Mouse (Mus musculus) ES-E14 (cell line): Measurements from ENCODE around the gene Six4. TPM values are rescaled to one million over a fixed set of nuclear protein-coding genes. Genes with fewer than 3 reads are reported as not detected.

Experiments used
- DNase-seq: peaks from one replicate; pipeline ENCODE4 v3.0.0-alpha.2; 2013; ENCODE audit warnings: low read depth, low spot score
- H3K27ac ChIP-seq: 2 replicates; pipeline ENCODE4 v1.5.1; 2012; ENCODE audit warnings: low read depth, mild to moderate bottlenecking, low read length, moderate library complexity, mixed read lengths; ENCODE audit not compliant: poor library complexity, insufficient read depth, severe bottlenecking
- H3K36me3 ChIP-seq: 2 replicates; pipeline ENCODE4 v1.6.1; 2012; ENCODE audit warnings: mild to moderate bottlenecking, low read length, moderate library complexity, mixed read lengths; ENCODE audit not compliant: control insufficient read depth, poor library complexity, insufficient read depth, severe bottlenecking
- H3K4me1 ChIP-seq, 2 experiments: fragments of 150-350 bp in 1 of 2; sonication (generic) in 1 of 2; 2 replicates each; pipeline ENCODE4 v1.6.1; 2012; ENCODE audit warnings: low read length in 2 of 2, mild to moderate bottlenecking in 1 of 2, mixed read lengths in 1 of 2; ENCODE audit not compliant: control insufficient read depth in 2 of 2, insufficient read depth in 2 of 2, poor library complexity in 1 of 2
- H3K4me3 ChIP-seq, 2 experiments: fragments of 150-350 bp in 1 of 2; sonication (generic) in 1 of 2; 2 replicates each; pipeline ENCODE4 v1.5.1; 2012; ENCODE audit warnings: low read length in 2 of 2, low read depth in 1 of 2, mild to moderate bottlenecking in 1 of 2, mixed read lengths in 1 of 2; ENCODE audit not compliant: insufficient read depth in 1 of 2, poor library complexity in 1 of 2, severe bottlenecking in 1 of 2
- H3K9ac ChIP-seq: 2 replicates; pipeline ENCODE4 v1.6.1; 2012; ENCODE audit warnings: low read depth, mild to moderate bottlenecking, low read length, mixed read lengths; ENCODE audit not compliant: poor library complexity, insufficient read depth, severe bottlenecking
- H3K9me3 ChIP-seq: fragments of 150-350 bp; sonication (generic); 2 replicates; pipeline ENCODE4 v1.6.1; 2012; ENCODE audit warnings: low read depth, mild to moderate bottlenecking, low read length; ENCODE audit not compliant: control insufficient read depth, insufficient read depth
- CHD2 ChIP-seq: IDR thresholded peaks from 2 replicates; pipeline ENCODE4 v1.6.1; 2014; ENCODE audit warnings: mild to moderate bottlenecking, low read depth, low read length, inconsistent platforms
- HCFC1 ChIP-seq: IDR thresholded peaks from 2 replicates; pipeline ENCODE4 v1.6.1; 2012; ENCODE audit warnings: low read length, inconsistent platforms, borderline replicate concordance; ENCODE audit not compliant: insufficient read depth
- MAFK ChIP-seq: IDR thresholded peaks from 2 replicates; pipeline ENCODE4 v1.6.1; 2014; ENCODE audit warnings: mild to moderate bottlenecking, low read depth, low read length, inconsistent platforms; ENCODE audit not compliant: insufficient read depth
- ZC3H11A ChIP-seq: IDR thresholded peaks from 2 replicates; pipeline ENCODE4 v1.6.1; 2012; ENCODE audit warnings: low read depth, mild to moderate bottlenecking, inconsistent platforms, low read length, borderline replicate concordance
- ZNF384 ChIP-seq: IDR thresholded peaks from 2 replicates; pipeline ENCODE4 v1.6.1; 2012; ENCODE audit warnings: low read depth, low read length, inconsistent platforms
- in situ Hi-C, 2 experiments: fragments of 600-800 bp; cut with MboI; formaldehyde crosslinking; loops; one replicate each; pipeline ENCODE4 v1.15.1; 2025; ENCODE audit warnings: low sequenced_read_pairs in 2 of 2, inconsistent platforms in 1 of 2; ENCODE audit not compliant: unreplicated experiment in 2 of 2
- total RNA-seq: library from RNA; depleted of rRNA; stranded (reverse); fragments of 300-350 nt; gene quantifications from 2 replicates; pipeline ENCODE4 v1.2.3, GENCODE M21; 2012

Six4 gene
- total RNA-seq, 1 experiment, result 13.6 TPM

- H3K36me3 ChIP-seq, result peaks cover 24% of the 10 kb centered on the region
- TF ChIP-seq HCFC1 (no peak), MAFK (no peak), ZNF384 (no peak), CHD2 (no peak), ZC3H11A (no peak)
- DNase-seq, result no peak
These were observed 749 bp downstream of the Six4 start for GRCm38 (mm10) chr12:73112326-73113087.

GRCm38 (mm10) chr12:73111561-73112325, 1.5 kb downstream of the Six4 start:
- peak overlapping the region; percentile 75 for H3K9ac ChIP-seq
- peak overlapping the region; percentile 95 for H3K27ac ChIP-seq
- H3K4me1 ChIP-seq, result peaks cover 7 to 10% of the 10 kb centered on the region in 2 experiments; a peak in 3 of 4 replicates
- no peaks in the 10 kb centered on the region for H3K9me3 ChIP-seq
- H3K4me3 ChIP-seq, result peak overlapping the region; percentile 59 to 91
- no peak for DNase-seq
- in situ Hi-C loops, result no loop called here
- TF ChIP-seq HCFC1 (no peak), ZNF384 (no peak), ZC3H11A (no peak), MAFK (no peak), CHD2 (no peak)
- H3K36me3 ChIP-seq, result peaks cover 28% of the 10 kb centered on the region

More at GRCm38 (mm10) chr12:73112326-73113087, 749 bp downstream of the Six4 start:
- H3K4me1 ChIP-seq, result peaks cover 7 to 10% of the 10 kb centered on the region in 2 experiments; a peak in 3 of 4 replicates
- H3K4me3 ChIP-seq, result peak overlapping the region; percentile 59 to 91
- H3K27ac ChIP-seq, result peak overlapping the region; percentile 95
- in situ Hi-C loops, result no loop called here
- peak overlapping the region; percentile 75 for H3K9ac ChIP-seq
- no peaks in the 10 kb centered on the region for H3K9me3 ChIP-seq

- no peaks in the 10 kb centered on the region for H3K9me3 ChIP-seq
- peaks cover 7 to 10% of the 10 kb centered on the region in 2 experiments; a peak in 3 of 4 replicates for H3K4me1 ChIP-seq
- in situ Hi-C loops, result no loop called here
- H3K36me3 ChIP-seq, result peaks cover 30% of the 10 kb centered on the region
- no peak for DNase-seq
- H3K27ac ChIP-seq, result no peak overlapping the region
- TF ChIP-seq CHD2 (no peak), ZNF384 (no peak), ZC3H11A (no peak), MAFK (no peak), HCFC1 (no peak)
- H3K4me3 ChIP-seq, result peak overlapping the region; percentile 59 to 91
- peak overlapping the region; percentile 75 for H3K9ac ChIP-seq
These were observed 2.7 kb downstream of the Six4 start for GRCm38 (mm10) chr12:73110431-73111111.

GRCm38 (mm10) chr12:73107821-73108220, 5.4 kb downstream of the Six4 start:
- in situ Hi-C loops, result no loop called here
- DNase-seq, result no peak
- Histone ChIP-seq H3K9me3 (no peaks in the 10 kb centered on the region), H3K27ac (no peak overlapping the region), H3K9ac (no peak overlapping the region), H3K4me1 (peaks cover 9 to 10% of the 10 kb centered on the region in 2 experiments), H3K4me3 (no peak overlapping the region), H3K36me3 (peaks cover 42% of the 10 kb centered on the region)
- TF ChIP-seq ZNF384 (no peak), CHD2 (no peak), HCFC1 (no peak), MAFK (no peak), ZC3H11A (no peak)
